Mouse (Mus musculus) G1E-ER4 (cell line): ENCODE measurements around the gene Unc13b. TPM values are rescaled to one million over a fixed set of nuclear protein-coding genes. Genes with fewer than 3 reads are reported as not detected.

Source experiments
- GATA1 ChIP-seq: IDR thresholded peaks from one replicate; pipeline ENCODE4 v1.8.0; 2012; ENCODE audit warnings: low read length, inconsistent platforms
- polyA plus RNA-seq: library from polyadenylated mRNA; stranded (reverse); fragments of >175 nt; gene quantifications from 2 replicates; pipeline ENCODE4 v1.2.3, GENCODE M21; 2012

Gene Unc13b
- polyA plus RNA-seq, 1 experiment: 0.16 TPM

DNA sequence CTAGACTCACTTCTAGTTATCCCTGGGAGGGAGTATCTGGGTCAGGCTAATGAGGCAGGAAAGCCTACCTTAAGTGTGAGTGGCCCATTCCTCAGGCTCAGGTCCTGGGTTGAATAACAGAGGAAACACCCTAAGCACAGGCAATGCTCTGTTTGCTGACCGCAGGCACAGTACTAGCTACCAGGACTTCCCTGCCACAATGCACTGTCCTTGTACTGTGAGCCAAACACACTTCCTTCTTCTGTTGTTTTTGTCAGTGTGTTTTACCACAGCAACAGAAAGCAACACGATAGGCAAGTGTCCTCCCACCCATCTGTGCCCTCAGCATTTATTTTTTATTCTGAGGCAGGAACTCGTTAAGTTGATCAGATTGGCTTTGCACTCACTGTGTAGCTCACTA is 228.6 kb downstream of the Unc13b start:
- no peak for TF ChIP-seq GATA1

DNA sequence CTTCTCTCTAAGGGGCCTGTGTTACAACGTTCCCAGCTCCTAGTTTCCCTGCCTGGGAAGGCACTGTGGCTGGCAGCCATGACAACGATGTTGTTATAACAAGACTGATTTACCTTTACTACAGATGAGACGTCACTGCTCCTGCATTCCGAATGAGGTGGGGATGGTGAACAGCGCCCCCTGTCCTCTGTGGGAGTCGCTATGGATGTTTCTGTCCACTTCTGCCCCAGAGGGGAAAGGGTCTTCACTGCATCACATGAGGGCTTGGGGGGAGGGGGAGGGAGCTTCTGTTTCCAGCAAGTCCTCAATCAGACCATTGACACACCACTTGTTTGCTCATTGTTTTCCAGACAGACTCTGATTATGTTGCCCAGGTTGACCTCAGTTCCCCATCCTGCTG is 235.2 kb downstream of the Unc13b start:
- no peak for TF ChIP-seq GATA1

DNA sequence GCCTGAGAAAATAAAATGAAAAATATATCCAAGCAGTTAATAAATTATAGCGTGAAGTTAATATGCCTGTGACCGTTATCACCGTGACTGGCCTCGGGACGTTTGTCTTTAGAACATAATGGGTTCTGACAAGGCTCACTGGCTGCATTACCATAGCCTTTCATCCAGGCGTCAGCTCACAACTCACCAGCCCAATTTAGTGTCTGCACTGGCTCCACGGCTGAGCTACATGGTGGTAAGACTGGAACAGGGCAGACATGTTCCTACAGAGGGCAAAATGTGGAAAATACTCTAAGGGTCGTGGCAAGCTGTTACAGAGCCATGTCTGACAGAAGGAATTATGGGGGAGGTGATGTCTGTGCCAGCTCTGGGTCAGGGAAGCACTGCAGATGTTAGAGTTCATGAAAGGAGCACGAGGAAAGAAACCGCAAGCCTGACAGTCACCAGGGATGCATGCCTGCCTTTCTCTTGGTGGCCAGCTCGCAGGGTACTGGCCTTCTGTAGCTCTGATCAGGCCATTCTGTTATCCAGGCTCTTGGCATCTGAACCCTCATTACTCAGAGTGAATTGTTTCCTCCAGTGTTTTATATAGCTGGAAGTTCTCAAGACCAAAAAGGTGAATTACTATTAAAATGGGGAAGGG is 251.1 kb downstream of the Unc13b start:
- no peak for TF ChIP-seq GATA1

Other genes with a start within 250 kb of the Unc13b start
- gene Fam205a1, start 205.1 kb upstream of the Unc13b start, polyA plus RNA-seq: 0.02 and 0.05 TPM in 2 replicates
- gene Gm12394, start 202.2 kb upstream of the Unc13b start, polyA plus RNA-seq: 0.02 TPM in 1 of 2 replicates, not detected in the other
- not detected in 2 replicates for gene Fam205c, start 184.7 kb upstream of the Unc13b start, polyA plus RNA-seq
- gene Phf24, start 142.3 kb upstream of the Unc13b start, polyA plus RNA-seq: 0.04 and 0.11 TPM in 2 replicates
- 0.63 and 0.84 TPM in 2 replicates for gene Dnajb5, start 109.1 kb upstream of the Unc13b start, polyA plus RNA-seq
- not detected in 2 replicates for gene 1700022I11Rik, start 89.3 kb upstream of the Unc13b start, polyA plus RNA-seq
- gene Vcp, start 58.4 kb upstream of the Unc13b start, polyA plus RNA-seq: 276 and 427 TPM in 2 replicates
- 5.6 and 8.7 TPM in 2 replicates for gene Fancg, start 48.4 kb upstream of the Unc13b start, polyA plus RNA-seq
- gene Pigo, start 33.1 kb upstream of the Unc13b start, polyA plus RNA-seq: 8.1 and 14.8 TPM in 2 replicates
- 193 and 244 TPM in 2 replicates for gene Stoml2, start 27.2 kb upstream of the Unc13b start, polyA plus RNA-seq
- 13.8 and 15.6 TPM in 2 replicates for gene Fam214b, start 12.7 kb upstream of the Unc13b start, polyA plus RNA-seq
- gene Atp8b5, start 208.2 kb downstream of the Unc13b start, polyA plus RNA-seq: 0.06 TPM in 1 of 2 replicates, not detected in the other